Mouse (Mus musculus): ENCODE data around the gene Unc119.

GRCm38 (mm10) chr11:78318411-78318810 lies 24.9 kb upstream of the Unc119 start:
- no peak for TF ChIP-seq MAFK (IDR thresholded peaks at IDR 0.05; ENCODE audit: insufficient read depth, low read depth, low read length)
- TF ChIP-seq ZNF384 (IDR thresholded peaks at IDR 0.05; ENCODE audit: low read depth, low read length) = no peak

All from ES-E14 (cell line).